Mouse (Mus musculus) cortical plate, adult 2 months (tissue): Measurements from ENCODE around the gene Irf4.

Experiments
- CTCF ChIP-seq: fragments of 200-500 bp; IDR thresholded peaks from 2 replicates; pipeline ENCODE4 v1.5.1; 2011; ENCODE audit warnings: mild to moderate bottlenecking, control low read depth, low read length; ENCODE audit not compliant: insufficient read depth; ENCODE audit errors: extremely low read depth
- POLR2A ChIP-seq: fragments of 200-500 bp; IDR thresholded peaks from 2 replicates; pipeline ENCODE4 v1.6.1; 2011; ENCODE audit warnings: mild to moderate bottlenecking, low read length, control low read depth; ENCODE audit not compliant: insufficient read depth; ENCODE audit errors: extremely low read depth

DNA sequence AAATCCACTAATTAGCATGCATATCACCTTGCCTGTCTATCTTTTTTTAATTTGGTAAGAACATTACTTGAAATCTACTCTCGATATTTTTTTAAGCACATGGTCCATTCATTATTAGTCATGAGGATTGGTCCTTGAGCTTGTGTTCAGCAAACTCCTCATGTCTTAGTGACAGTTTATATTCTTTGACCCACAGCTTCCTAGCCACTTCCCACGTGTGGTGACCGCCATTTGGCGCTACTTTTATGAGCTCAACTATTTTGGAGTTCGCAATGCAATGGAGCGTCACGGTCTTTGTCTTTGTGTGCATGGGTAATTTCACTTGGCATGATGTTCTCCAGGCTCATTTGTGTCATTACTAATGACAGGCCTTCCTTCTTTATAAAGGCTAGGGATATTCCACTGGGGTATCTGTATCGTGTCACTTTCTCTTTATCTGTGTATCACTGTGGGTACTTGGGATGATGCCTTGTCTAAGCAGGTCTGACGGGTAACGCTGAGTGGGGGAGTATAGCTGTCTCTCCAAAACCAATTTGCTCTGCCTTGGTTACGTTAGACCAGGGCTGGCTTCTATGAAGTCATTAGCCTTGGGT, 9.9 kb downstream of the Irf4 start:
- TF ChIP-seq CTCF (no peak), POLR2A (no peak)
